Mouse (Mus musculus) myocyte (in vitro differentiated cells): ENCODE measurements around the gene Dach1. TPM values are rescaled to one million over a fixed set of nuclear protein-coding genes. Genes with fewer than 3 reads are reported as not detected.

ENCODE experiments used
- H3K27me3 ChIP-seq: one replicate; pipeline ENCODE4 v1.6.1; 2011; ENCODE audit not compliant: control insufficient read depth, insufficient read depth, insufficient read length
- H3K36me3 ChIP-seq: one replicate; pipeline ENCODE4 v1.6.1; 2011; ENCODE audit not compliant: control insufficient read depth, insufficient read depth
- H3K4me2 ChIP-seq: one replicate; pipeline ENCODE4 v1.6.1; 2011; ENCODE audit warnings: low read depth, control low read depth
- H3K4me3 ChIP-seq: one replicate; pipeline ENCODE4 v1.5.1; 2011; ENCODE audit warnings: mild to moderate bottlenecking, control low read depth, moderate library complexity
- H3K79me2 ChIP-seq: one replicate; pipeline ENCODE4 v1.6.1; 2011; ENCODE audit not compliant: control insufficient read depth, insufficient read depth
- H3ac ChIP-seq: one replicate; pipeline ENCODE4 v1.6.1; 2011; ENCODE audit not compliant: control insufficient read depth, insufficient read length
- CEBPB ChIP-seq: IDR thresholded peaks from 2 replicates; pipeline ENCODE4 v1.6.1; 2011; ENCODE audit warnings: mild to moderate bottlenecking, moderate library complexity; ENCODE audit not compliant: poor library complexity, insufficient read depth, severe bottlenecking
- E2F4 ChIP-seq: IDR thresholded peaks from one replicate; pipeline ENCODE4 v1.6.1; 2011; ENCODE audit warnings: mild to moderate bottlenecking, control low read depth, moderate library complexity; ENCODE audit not compliant: insufficient read depth
- MAX ChIP-seq: IDR thresholded peaks from one replicate; pipeline ENCODE4 v1.6.1; 2011; ENCODE audit warnings: low read depth, mild to moderate bottlenecking, control low read depth
- MYOD1 ChIP-seq, 3 experiments: IDR thresholded peaks; one replicate each; pipeline ENCODE4 v1.6.1; 2011; ENCODE audit warnings: control low read depth in 2 of 3, low read depth in 2 of 3, mild to moderate bottlenecking in 2 of 3, moderate library complexity in 1 of 3; ENCODE audit not compliant: insufficient read length in 2 of 3, control insufficient read depth in 1 of 3
- MYOG ChIP-seq, 3 experiments: IDR thresholded peaks; one replicate each; pipeline ENCODE4 v1.6.1; 2011; ENCODE audit warnings: control low read depth in 2 of 3, low read depth in 2 of 3, mild to moderate bottlenecking in 2 of 3; ENCODE audit not compliant: insufficient read length in 2 of 3, control insufficient read depth in 1 of 3, insufficient read depth in 1 of 3
- POLR2A ChIP-seq: IDR thresholded peaks from one replicate; pipeline ENCODE4 v1.6.1; 2011; ENCODE audit warnings: low read depth, mild to moderate bottlenecking, control low read depth, moderate library complexity; ENCODE audit not compliant: insufficient read length
- POLR2AphosphoS2 ChIP-seq: IDR thresholded peaks from one replicate; pipeline ENCODE4 v1.6.1; 2011; ENCODE audit warnings: low read depth, control low read depth; ENCODE audit not compliant: insufficient read length
- REST ChIP-seq: IDR thresholded peaks from one replicate; pipeline ENCODE4 v1.6.1; 2011; ENCODE audit warnings: mild to moderate bottlenecking, control low read depth, moderate library complexity; ENCODE audit not compliant: insufficient read depth, insufficient read length
- SRF ChIP-seq: IDR thresholded peaks from one replicate; pipeline ENCODE4 v1.6.1; 2011; ENCODE audit warnings: low read depth; ENCODE audit not compliant: control insufficient read depth, insufficient read length
- TCF12 ChIP-seq: IDR thresholded peaks from one replicate; pipeline ENCODE4 v1.6.1; 2011; ENCODE audit warnings: mild to moderate bottlenecking, control low read depth; ENCODE audit not compliant: poor library complexity, insufficient read depth, severe bottlenecking
- TCF3 ChIP-seq: IDR thresholded peaks from one replicate; pipeline ENCODE4 v1.6.1; 2011; ENCODE audit warnings: low read depth, control low read depth; ENCODE audit not compliant: insufficient read length
- USF1 ChIP-seq: IDR thresholded peaks from one replicate; pipeline ENCODE4 v1.6.1; 2011; ENCODE audit warnings: low read depth, mild to moderate bottlenecking, control low read depth, moderate library complexity
- polyA plus RNA-seq: library from polyadenylated mRNA; unstranded; fragments of >200 nt; fragmentation: generic; extraction: Trizol; gene quantifications from one replicate; pipeline ENCODE4 v1.2.1, GENCODE M21; 2012; ENCODE audit warnings: missing spikeins

Gene Dach1
- polyA plus RNA-seq, 1 experiment, result not detected

GRCm38 (mm10) chr14:98109929-98110328 lies 59.6 kb downstream of the Dach1 start:
- no peak overlapping the region for H3ac ChIP-seq
- no peaks in the 10 kb centered on the region for H3K36me3 ChIP-seq
- no peak overlapping the region for H3K4me3 ChIP-seq
- TF ChIP-seq USF1 (no peak), MAX (no peak), TCF12 (no peak), REST (no peak), POLR2A (no peak), SRF (no peak), MYOG (IDR thresholded peaks at IDR 0.05; ENCODE audit: control insufficient read depth in 1 of 3, insufficient read depth in 1 of 3, insufficient read length in 2 of 3, low read depth in 2 of 3) (no peak)
- no peak overlapping the region for H3K4me2 ChIP-seq
- no peaks in the 10 kb centered on the region for H3K79me2 ChIP-seq
- no peaks in the 10 kb centered on the region for H3K27me3 ChIP-seq

DNA sequence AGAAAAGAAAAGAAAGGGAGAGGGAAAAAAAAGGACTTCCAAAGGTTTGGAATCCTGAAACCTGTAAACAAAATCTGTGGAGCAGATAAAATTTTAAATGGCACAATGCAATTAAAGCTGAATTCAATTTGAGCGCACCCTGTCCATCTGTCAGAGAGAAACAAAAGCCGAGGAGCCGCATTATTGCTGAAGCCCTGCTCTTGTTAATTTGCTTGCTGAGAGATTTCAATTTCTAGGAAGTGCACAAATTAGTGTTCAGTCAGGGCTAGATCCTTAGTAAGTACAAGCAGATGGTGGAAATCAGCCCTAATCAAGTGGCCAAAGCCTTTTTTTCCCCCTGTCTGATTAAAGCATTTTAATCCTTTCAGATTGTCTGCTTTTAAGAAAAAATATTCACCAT lies 60.8 kb downstream of the Dach1 start:
- TF ChIP-seq MAX (no peak), SRF (no peak), USF1 (no peak), POLR2A (no peak), TCF3 (no peak), POLR2AphosphoS2 (no peak), MYOG (IDR thresholded peaks at IDR 0.05; ENCODE audit: control insufficient read depth in 1 of 3, insufficient read depth in 1 of 3, insufficient read length in 2 of 3, low read depth in 2 of 3) (no peak), CEBPB (no peak), TCF12 (no peak), E2F4 (no peak), REST (no peak), MYOD1 (IDR thresholded peaks at IDR 0.05; ENCODE audit: control insufficient read depth in 1 of 3, insufficient read length in 2 of 3, low read depth in 2 of 3) (no peak)
- Histone ChIP-seq H3K4me2 (no peak overlapping the region), H3K4me3 (no peak overlapping the region), H3K79me2 (no peaks in the 10 kb centered on the region), H3ac (no peak overlapping the region), H3K27me3 (no peaks in the 10 kb centered on the region), H3K36me3 (no peaks in the 10 kb centered on the region)

- H3K36me3 ChIP-seq, result no peaks in the 10 kb centered on the region
- no peak for TF ChIP-seq MYOG (IDR thresholded peaks at IDR 0.05; ENCODE audit: control insufficient read depth in 1 of 3, insufficient read depth in 1 of 3, insufficient read length in 2 of 3, low read depth in 2 of 3)
- no peak for TF ChIP-seq SRF
- no peak for TF ChIP-seq E2F4
- no peak for TF ChIP-seq POLR2A
- no peak for TF ChIP-seq MAX
- no peak for TF ChIP-seq TCF3
- no peak for TF ChIP-seq TCF12
- no peak for TF ChIP-seq POLR2AphosphoS2
- no peak for TF ChIP-seq REST
- no peak for TF ChIP-seq USF1
- TF ChIP-seq MYOD1 (IDR thresholded peaks at IDR 0.05; ENCODE audit: control insufficient read depth in 1 of 3, insufficient read length in 2 of 3, low read depth in 2 of 3), result no peak
- no peak for TF ChIP-seq CEBPB
- no peaks in the 10 kb centered on the region for H3K27me3 ChIP-seq
- no peak overlapping the region for H3K4me2 ChIP-seq
- H3ac ChIP-seq, result no peak overlapping the region
- no peak overlapping the region for H3K4me3 ChIP-seq
- no peaks in the 10 kb centered on the region for H3K79me2 ChIP-seq
Measured at GRCm38 (mm10) chr14:98106208-98106607, 63.4 kb downstream of the Dach1 start.

GRCm38 (mm10) chr14:98104314-98104955 lies 65.1 kb downstream of the Dach1 start:
- Histone ChIP-seq H3K36me3 (no peaks in the 10 kb centered on the region), H3ac (no peak overlapping the region), H3K27me3 (no peaks in the 10 kb centered on the region), H3K4me2 (no peak overlapping the region), H3K79me2 (no peaks in the 10 kb centered on the region), H3K4me3 (no peak overlapping the region)
- TF ChIP-seq POLR2AphosphoS2 (no peak), USF1 (no peak), TCF12 (no peak), SRF (no peak), REST (no peak), E2F4 (no peak), TCF3 (no peak)

GRCm38 (mm10) chr14:98095229-98095628 lies 74.3 kb downstream of the Dach1 start:
- TF ChIP-seq MAX, result no peak
- TF ChIP-seq MYOG (IDR thresholded peaks at IDR 0.05; ENCODE audit: control insufficient read depth in 1 of 3, insufficient read depth in 1 of 3, insufficient read length in 2 of 3, low read depth in 2 of 3), result no peak
- TF ChIP-seq TCF3, result no peak
- TF ChIP-seq SRF, result no peak
- H3K27me3 ChIP-seq, result no peaks in the 10 kb centered on the region
- no peaks in the 10 kb centered on the region for H3K36me3 ChIP-seq
- no peak overlapping the region for H3K4me2 ChIP-seq
- no peaks in the 10 kb centered on the region for H3K79me2 ChIP-seq
- H3ac ChIP-seq, result no peak overlapping the region
- no peak overlapping the region for H3K4me3 ChIP-seq
